Mouse (Mus musculus) left cerebral cortex, adult 6 months (tissue): ENCODE results near the gene Mllt10. TPM values are rescaled to one million over a fixed set of nuclear protein-coding genes. Genes with fewer than 3 reads are reported as not detected.

Source experiments
- long read RNA-seq, 2 experiments: library from polyadenylated mRNA; unstranded; transcript quantifications; one replicate each; pipeline ENCODE4 v2.0.0; 2019 to 2020
- polyA plus RNA-seq: library from polyadenylated mRNA; unstranded; fragments of <200 nt; fragmentation: Nextera tagmentation; gene quantifications from 2 replicates; pipeline ENCODE4 v1.2.3, GENCODE M21; 2021

The Mllt10 gene
- 9.0 and 9.8 TPM in 2 replicates for polyA plus RNA-seq
- long read RNA-seq, experiment 1, partial matches to known transcripts: 32 of 47 reads
- long read RNA-seq, experiment 1, other reads (novel, unspliced or antisense): 15 of 47 reads
- long read RNA-seq, experiment 2, partial matches to known transcripts: 11 of 20 reads
- long read RNA-seq, experiment 2, other reads (novel, unspliced or antisense): 9 of 20 reads

DNA sequence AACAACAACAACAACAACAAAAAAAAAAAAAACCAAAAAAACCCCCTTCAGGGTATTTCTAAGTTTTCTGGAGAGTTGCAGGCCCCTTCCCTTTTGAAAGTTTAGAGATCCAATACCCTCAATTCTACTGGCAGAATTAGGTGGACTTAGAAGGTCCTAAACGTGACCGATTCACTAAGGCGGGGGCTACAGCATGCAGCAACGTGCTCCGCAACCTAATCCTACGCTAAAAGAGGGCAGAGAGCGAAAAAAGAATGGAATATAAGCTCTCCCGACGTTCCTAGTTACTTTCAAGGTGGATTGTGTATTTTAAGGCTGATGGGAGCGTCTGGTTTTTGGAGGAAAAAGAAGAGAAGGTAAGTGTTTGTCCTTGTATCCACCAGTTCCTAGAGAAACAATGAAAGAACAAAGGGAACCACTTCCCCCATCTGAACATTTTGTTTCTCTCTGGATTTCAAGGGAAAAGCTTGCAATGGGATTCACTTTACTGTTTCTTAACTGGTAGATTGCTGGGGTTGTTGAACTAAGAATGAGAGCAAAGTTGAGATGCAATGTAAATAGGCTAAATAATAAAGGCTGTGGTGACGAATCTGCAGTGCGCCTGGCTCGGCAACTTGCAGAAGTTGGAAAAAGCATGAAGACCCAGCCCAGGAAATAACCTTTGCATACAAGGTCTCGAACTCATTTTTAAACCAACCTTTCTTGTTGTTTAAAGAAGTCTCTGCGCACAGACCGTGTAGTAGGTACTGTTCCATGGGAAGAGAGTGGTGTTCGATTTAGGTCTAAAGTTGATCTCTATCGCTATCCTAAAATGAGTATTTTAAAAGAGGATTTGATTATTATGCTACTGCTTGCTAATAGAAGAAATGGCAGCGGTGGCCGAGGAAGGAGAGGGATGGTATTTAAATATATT, at the start of gene Mllt10:
Gene Mllt10 (plus strand): TSS at position 222 of the 913 bp plus-strand sequence.

DNA sequence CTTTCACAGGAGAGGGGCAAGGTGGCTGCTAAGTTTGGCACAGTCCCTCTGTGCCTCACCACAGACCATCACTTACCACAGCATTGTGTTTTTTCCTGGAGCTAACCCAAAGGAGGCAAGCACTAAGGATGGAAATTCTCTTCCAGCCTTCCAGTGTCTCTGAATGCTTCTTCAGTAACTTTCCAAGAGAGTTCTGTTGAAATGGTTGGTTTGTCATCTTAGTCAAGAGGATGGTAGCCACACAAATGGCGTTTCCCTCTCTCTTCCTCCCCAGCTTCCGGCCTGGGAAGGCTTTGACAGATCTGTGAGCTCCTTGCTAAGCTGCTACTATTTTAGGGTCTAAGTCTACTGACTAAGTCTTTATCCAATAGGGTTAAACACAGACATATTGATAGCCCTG, 17.5 kb upstream of the Mllt10 start, which contains the start of gene A930004D18Rik:
Gene A930004D18Rik (minus strand): TSS at position 247 of the 400 bp plus-strand sequence.

DNA sequence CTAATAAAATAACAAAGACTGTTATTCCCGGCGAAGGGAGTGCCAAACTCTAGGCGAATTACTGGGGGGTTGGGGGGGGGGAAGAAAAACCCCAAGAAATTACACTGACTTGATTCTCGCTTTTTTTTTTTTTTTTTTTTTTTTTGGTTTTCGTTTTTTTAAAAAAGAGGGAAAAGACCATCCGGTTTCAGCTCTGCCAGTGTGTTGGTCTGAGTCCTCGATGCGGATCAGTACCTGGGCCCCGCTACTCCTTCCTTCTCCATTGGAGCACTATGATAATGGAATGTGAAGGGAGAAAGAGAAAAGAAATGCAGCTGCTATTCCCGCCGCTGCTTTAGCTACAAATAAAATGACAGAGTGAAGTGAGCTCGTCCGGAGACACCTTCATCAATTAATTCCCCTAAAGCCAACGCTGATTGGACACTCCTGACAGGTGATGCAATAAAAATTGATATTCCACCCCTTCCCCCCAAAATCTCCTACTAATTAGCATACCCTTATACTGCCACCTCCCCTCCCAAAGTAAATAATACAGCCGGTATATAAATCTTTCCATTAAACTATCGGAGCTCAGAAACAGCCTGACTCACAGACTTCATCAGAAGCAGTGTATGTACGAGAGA, 6.5 kb upstream of the Mllt10 start, which contains the start of gene Skida1:
Gene Skida1 (minus strand): TSS at position 599 of the 623 bp plus-strand sequence.

Other genes starting within 250 kb of the Mllt10 start
- not detected in 2 replicates for gene H2al2a, start 58.3 kb upstream of the Mllt10 start, polyA plus RNA-seq
- 4.7 and 6.6 TPM in 2 replicates for gene A930004D18Rik, start 17.5 kb upstream of the Mllt10 start, polyA plus RNA-seq
- 1.2 and 2.2 TPM in 2 replicates for gene Skida1, start 6.2 kb upstream of the Mllt10 start, polyA plus RNA-seq